Mouse (Mus musculus) intestine, postnatal 0 days (tissue): Measurements from ENCODE around the gene Hras. TPM values are rescaled to one million over a fixed set of nuclear protein-coding genes. Genes with fewer than 3 reads are reported as not detected.
A peak's percentile ranks its signal among the peaks of the same experiment; 100 is the strongest.

Experiments used
- ATAC-seq: fragments of 200-750 bp; cut with Nextera tagmentation; 2 replicates; pipeline ENCODE4 v1.8.0; 2017; ENCODE audit warnings: mild to moderate bottlenecking, moderate TSS enrichment, moderate library complexity
- H3K27ac ChIP-seq: fragments of 300-500 bp; sonication (generic); 2 replicates; pipeline ENCODE4 v1.5.1; 2014; ENCODE audit warnings: mild to moderate bottlenecking, low read depth, low read length, moderate library complexity
- H3K27me3 ChIP-seq: fragments of 300-500 bp; sonication (generic); replicated peaks from 2 replicates; pipeline ENCODE4 v1.6.1; 2014; ENCODE audit warnings: low read length, mixed read lengths; ENCODE audit not compliant: control insufficient read depth, insufficient read depth
- H3K36me3 ChIP-seq: fragments of 300-500 bp; sonication (generic); 2 replicates; pipeline ENCODE4 v1.6.1; 2014; ENCODE audit warnings: mild to moderate bottlenecking, moderate library complexity; ENCODE audit not compliant: control insufficient read depth, insufficient read depth
- H3K4me1 ChIP-seq: fragments of 300-500 bp; sonication (generic); replicated peaks from 2 replicates; pipeline ENCODE4 v1.6.1; 2014; ENCODE audit warnings: antibody characterized with exemption, low read length, mixed read lengths; ENCODE audit not compliant: control insufficient read depth, insufficient read depth
- H3K4me2 ChIP-seq: fragments of 300-500 bp; sonication (generic); replicated peaks from 2 replicates; pipeline ENCODE4 v1.6.1; 2014; ENCODE audit warnings: low read depth, mild to moderate bottlenecking, moderate library complexity
- H3K4me3 ChIP-seq: fragments of 300-500 bp; sonication (generic); 2 replicates; pipeline ENCODE4 v1.5.1; 2014; ENCODE audit warnings: low read depth, low read length
- H3K9ac ChIP-seq: fragments of 300-500 bp; sonication (generic); 2 replicates; pipeline ENCODE4 v1.6.1; 2014; ENCODE audit warnings: mild to moderate bottlenecking, low read depth, low read length
- H3K9me3 ChIP-seq: fragments of 300-500 bp; sonication (generic); 2 replicates; pipeline ENCODE4 v1.6.1; 2016; ENCODE audit warnings: mixed run types; ENCODE audit not compliant: control insufficient read depth
- CTCF ChIP-seq: sonication (generic); IDR thresholded peaks from 2 replicates; pipeline ENCODE4 v1.5.1; 2016; ENCODE audit warnings: low read depth, mild to moderate bottlenecking, control low read depth, antibody characterized with exemption, moderate library complexity
- WGBS: fragments of 180-500 bp; shearing (Covaris S2); extraction: QIAGEN DNeasy Blood & Tissue Kit; methylation state at CpG from one replicate; pipeline ENCODE4 v1.1.7; 2014; 5-methylcytosine and 5-hydroxymethylcytosine counted together
- polyA plus RNA-seq: library from polyadenylated mRNA; unstranded; fragments of >200 nt; fragmentation: Nextera tagmentation; extraction: Ambion mirVana; gene quantifications from 2 replicates; pipeline ENCODE4 v1.2.1, GENCODE M21; 2015

Gene Hras
- polyA plus RNA-seq, 1 experiment from 2014 or later = 72.3 TPM

DNA sequence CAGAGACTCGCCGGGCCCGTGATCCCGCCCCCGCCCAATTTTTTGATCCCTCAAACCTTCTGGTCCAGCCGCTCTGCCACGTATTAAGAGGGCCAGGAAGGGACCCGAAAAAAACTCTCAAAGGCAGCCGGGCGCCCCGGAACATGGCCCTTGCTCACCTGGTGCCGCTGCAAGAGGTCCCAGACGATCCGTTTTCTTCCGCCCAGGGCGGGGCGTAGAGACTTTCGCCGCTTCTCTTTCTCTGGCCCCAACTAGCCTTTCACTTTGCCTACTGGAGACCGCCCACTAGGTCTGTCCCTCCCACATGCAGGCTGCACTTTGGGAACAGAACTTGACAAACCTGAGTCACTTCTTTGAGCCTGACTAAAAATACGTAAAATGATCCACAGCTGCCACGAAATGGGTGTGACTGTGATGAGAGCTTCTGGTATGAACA, 25.3 kb downstream of the Hras start:
- Histone ChIP-seq H3K27me3 (no peaks in the 10 kb centered on the region), H3K36me3 (peaks cover 23% of the 10 kb centered on the region), H3K27ac (peak overlapping the region; percentile 46; the same call in 1 of the 2 replicates), H3K4me1 (peaks cover 12% of the 10 kb centered on the region), H3K9me3 (no peaks in the 10 kb centered on the region), H3K9ac (peak overlapping the region; percentile 62), H3K4me3 (peak overlapping the region; percentile 54), H3K4me2 (peak overlapping the region; percentile 76)
- peak; percentile 59 for ATAC-seq
- TF ChIP-seq CTCF = no peak
- WGBS = 2% methylated on average over 22 of the region's 22 CpGs

GRCm38 (mm10) chr7:141167901-141168517, 25.8 kb downstream of the Hras start:
- Histone ChIP-seq H3K9ac (peak overlapping the region; percentile 62), H3K4me3 (peak overlapping the region; percentile 54), H3K36me3 (peaks cover 28% of the 10 kb centered on the region), H3K4me1 (peaks cover 8% of the 10 kb centered on the region), H3K4me2 (peak overlapping the region; percentile 76), H3K27ac (peak overlapping the region; percentile 46; the same call in 1 of the 2 replicates), H3K9me3 (no peaks in the 10 kb centered on the region), H3K27me3 (no peaks in the 10 kb centered on the region)
- 17% methylated on average over 7 of the region's 7 CpGs for WGBS
- no peak for TF ChIP-seq CTCF
- peak; percentile 26 for ATAC-seq

DNA sequence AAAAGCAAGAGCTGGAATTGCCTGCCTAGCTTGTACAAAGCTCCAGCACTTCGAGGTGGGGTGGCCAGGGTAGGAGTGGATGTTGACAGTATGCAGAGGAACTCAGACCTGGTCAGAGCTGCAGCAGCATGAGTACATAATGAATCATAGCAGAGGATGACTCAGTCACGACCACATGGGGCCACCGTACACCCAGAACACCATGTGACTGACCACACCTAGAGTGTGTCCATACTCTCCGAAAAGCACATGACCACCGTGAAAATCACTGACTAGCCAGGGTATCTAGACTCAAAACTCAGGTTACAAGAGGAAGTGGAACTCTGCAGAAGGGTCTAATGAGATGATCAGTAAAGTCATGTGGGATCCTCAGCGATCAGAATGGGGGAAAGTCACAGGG, 29.0 kb downstream of the Hras start:
- Histone ChIP-seq H3K27me3 (no peaks in the 10 kb centered on the region), H3K4me1 (peaks cover 6% of the 10 kb centered on the region), H3K27ac (no peak overlapping the region; the same call in 1 of the 2 replicates), H3K9me3 (no peaks in the 10 kb centered on the region), H3K4me3 (no peak overlapping the region), H3K4me2 (no peak overlapping the region), H3K36me3 (peaks cover 56% of the 10 kb centered on the region), H3K9ac (no peak overlapping the region)
- ATAC-seq = peak; percentile 70
- WGBS = 39% methylated on average over 6 of the region's 6 CpGs
- no peak for TF ChIP-seq CTCF

GRCm38 (mm10) chr7:141164397-141164796, 29.4 kb downstream of the Hras start:
- TF ChIP-seq CTCF = no peak
- Histone ChIP-seq H3K4me1 (peaks cover 6% of the 10 kb centered on the region), H3K4me3 (no peak overlapping the region), H3K27ac (no peak overlapping the region), H3K27me3 (no peaks in the 10 kb centered on the region), H3K9ac (no peak overlapping the region), H3K36me3 (peaks cover 61% of the 10 kb centered on the region), H3K4me2 (no peak overlapping the region), H3K9me3 (no peaks in the 10 kb centered on the region)
- no peak for ATAC-seq
- WGBS = 79% methylated on average over 7 of the region's 7 CpGs

DNA sequence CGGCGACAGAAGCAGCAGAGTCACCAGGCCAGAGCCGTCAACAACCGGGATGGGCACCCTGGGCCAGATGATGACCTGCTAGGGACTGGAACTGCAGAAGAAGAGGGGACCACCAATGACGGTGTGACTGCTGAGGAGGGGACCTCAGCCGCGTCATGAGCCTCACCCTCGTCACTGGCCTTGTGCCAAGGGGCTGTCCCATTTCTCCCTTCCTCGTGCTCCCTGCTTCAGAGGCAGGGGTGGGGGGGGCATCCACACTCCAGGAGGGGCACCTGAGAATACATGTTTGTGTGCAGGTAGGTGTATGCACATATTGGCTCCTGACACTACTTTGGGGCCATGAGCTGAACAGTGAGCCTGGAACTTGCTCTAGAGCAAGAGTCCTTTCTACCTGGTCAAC, 38.4 kb downstream of the Hras start:
- Histone ChIP-seq H3K27me3 (no peaks in the 10 kb centered on the region), H3K4me1 (no peaks in the 10 kb centered on the region), H3K36me3 (peaks cover 56% of the 10 kb centered on the region), H3K4me2 (no peak overlapping the region), H3K4me3 (no peak overlapping the region), H3K9ac (no peak overlapping the region), H3K27ac (no peak overlapping the region), H3K9me3 (no peaks in the 10 kb centered on the region)
- WGBS = 69% methylated on average over 9 of the region's 9 CpGs
- 0 out of 2 replicates have a peak, but pooled peaks have one; percentile 3 for ATAC-seq
- no peak for TF ChIP-seq CTCF

- Histone ChIP-seq H3K4me1 (no peaks in the 10 kb centered on the region), H3K27ac (no peak overlapping the region), H3K27me3 (no peaks in the 10 kb centered on the region), H3K9ac (no peak overlapping the region), H3K4me2 (no peak overlapping the region), H3K4me3 (no peak overlapping the region), H3K36me3 (peaks cover 30% of the 10 kb centered on the region), H3K9me3 (no peaks in the 10 kb centered on the region)
- 40% methylated on average over 4 of the region's 4 CpGs for WGBS
- no peak; the same call in 1 of the 2 replicates for TF ChIP-seq CTCF
- no peak for ATAC-seq
Observed at GRCm38 (mm10) chr7:141148639-141149038, 45.2 kb downstream of the Hras start.
